Mouse (Mus musculus): ENCODE measurements around the gene Nuak2. TPM values are rescaled to one million over a fixed set of nuclear protein-coding genes. Genes with fewer than 3 reads are reported as not detected.

Gene Nuak2
- polyA plus RNA-seq, 1 experiment from 2014 or later = 87.1 TPM

DNA sequence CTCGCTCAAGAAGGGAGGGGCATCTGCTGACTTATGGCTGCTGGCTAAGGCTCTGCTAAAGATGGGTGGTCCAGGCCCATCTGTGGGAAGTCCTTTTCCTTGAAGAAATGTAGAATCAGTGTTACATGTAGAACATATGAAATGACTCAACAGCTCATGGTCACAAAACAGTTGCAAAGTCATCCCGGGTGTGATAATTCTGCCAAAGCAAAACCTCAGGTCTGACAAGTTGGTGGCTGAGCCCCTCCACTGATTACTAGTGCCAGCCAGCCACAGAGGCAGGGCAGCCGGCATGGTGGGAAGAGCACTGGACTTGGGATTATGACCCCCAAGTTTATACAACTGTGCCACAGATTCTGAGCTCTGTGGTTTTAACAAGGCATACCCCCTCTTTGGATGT lies 61.9 kb downstream of the Nuak2 start:
- no peak overlapping the region for H3K27ac ChIP-seq (replicated peaks)
- no peaks in the 10 kb centered on the region for H3K27me3 ChIP-seq (ENCODE audit: low read depth, poor library complexity, severe bottlenecking)
- peaks cover 56% of the 10 kb centered on the region for H3K4me1 ChIP-seq

DNA sequence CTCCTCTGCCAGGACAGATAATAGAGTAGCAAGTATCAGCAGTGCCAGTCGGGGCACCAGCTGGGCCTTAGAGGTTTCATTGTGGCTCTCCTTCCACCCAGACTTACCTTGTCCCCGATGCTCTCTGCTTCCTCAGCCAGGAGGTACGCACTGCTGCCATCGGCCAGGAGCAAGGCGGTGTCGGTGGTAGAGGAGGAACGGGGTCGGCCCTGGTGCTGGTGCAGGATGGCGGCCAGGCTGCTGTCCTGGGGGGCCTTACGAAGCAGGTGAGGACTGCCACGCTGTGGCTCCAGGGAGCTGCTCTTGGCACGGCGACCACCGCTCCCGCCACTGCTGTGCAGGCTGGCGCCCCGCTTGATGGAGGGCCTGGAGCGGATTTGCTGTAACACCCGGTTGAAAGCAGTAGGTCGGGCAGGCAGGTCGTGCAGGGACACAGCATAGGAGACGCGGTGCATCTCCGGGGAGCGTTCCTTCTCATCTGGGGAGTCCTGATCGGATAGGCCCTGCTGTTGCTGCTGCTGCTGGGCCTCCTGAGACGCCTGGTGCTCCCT lies 64.7 kb downstream of the Nuak2 start:
- no peaks in the 10 kb centered on the region for H3K27me3 ChIP-seq (ENCODE audit: low read depth, poor library complexity, severe bottlenecking)

More for the DNA sequence above, 61.9 kb downstream of the Nuak2 start:
- Histone ChIP-seq H3K36me3 (peaks cover 92% of the 10 kb centered on the region), H3K4me3 (no peak overlapping the region), H3K9me3 (replicated peaks) (no peaks in the 10 kb centered on the region)
- 86% methylated on average over 3 of the region's 3 CpGs for WGBS
- DNase-seq (ENCODE audit: low spot score) = no peak

DNA sequence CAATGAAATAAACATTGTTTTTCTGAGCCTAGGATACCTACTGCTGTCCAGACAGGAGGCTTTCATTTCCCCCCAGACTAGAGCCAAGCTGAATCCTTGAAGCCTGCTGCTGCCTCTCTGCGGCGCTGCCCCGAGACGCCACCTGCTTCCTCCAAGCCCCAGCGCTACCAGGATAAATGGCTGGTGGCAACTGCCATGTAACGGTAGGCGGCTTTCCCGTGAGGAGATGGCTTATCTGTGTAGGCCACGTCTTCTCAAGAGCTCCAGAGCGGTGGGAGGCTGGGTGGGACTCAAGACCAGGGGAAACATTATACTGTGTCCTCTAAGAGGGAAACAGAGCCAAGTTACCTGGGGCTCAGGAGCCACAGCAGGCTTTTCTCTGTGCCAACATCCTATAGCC lies 66.0 kb downstream of the Nuak2 start:
- Histone ChIP-seq H3K36me3 (peaks cover 60% of the 10 kb centered on the region), H3K4me1 (peaks cover 46% of the 10 kb centered on the region), H3K27me3 (ENCODE audit: low read depth, poor library complexity, severe bottlenecking) (no peaks in the 10 kb centered on the region), H3K4me3 (no peak overlapping the region), H3K27ac (replicated peaks) (no peak overlapping the region; the same call in 1 of the 2 replicates), H3K9me3 (replicated peaks) (no peaks in the 10 kb centered on the region)
- no peak for DNase-seq (ENCODE audit: low spot score)
- 86% methylated on average over 10 of the region's 10 CpGs for WGBS

More for the DNA sequence above, 64.7 kb downstream of the Nuak2 start:
- Histone ChIP-seq H3K27ac (replicated peaks) (peak overlapping the region; percentile 4; the same call in 1 of the 2 replicates), H3K4me1 (peaks cover 45% of the 10 kb centered on the region), H3K9me3 (replicated peaks) (no peaks in the 10 kb centered on the region), H3K4me3 (no peak overlapping the region), H3K36me3 (peaks cover 72% of the 10 kb centered on the region)
- DNase-seq (ENCODE audit: low spot score) = no peak
- 85% methylated on average over 27 of the region's 27 CpGs for WGBS

Other genes starting within 250 kb of the Nuak2 start
- 8.1 and 12.1 TPM in 2 replicates for gene Mfsd4a, start 248.1 kb upstream of the Nuak2 start, polyA plus RNA-seq (2016; fragmentation: Nextera tagmentation; extraction: Ambion mirVana)
- 0.68 and 0.72 TPM in 2 replicates for gene Cdk18, start 176.4 kb upstream of the Nuak2 start, polyA plus RNA-seq (2016; fragmentation: Nextera tagmentation; extraction: Ambion mirVana)
- gene Lemd1, start 124.7 kb upstream of the Nuak2 start, polyA plus RNA-seq (2016; fragmentation: Nextera tagmentation; extraction: Ambion mirVana) = 6.2 and 8.4 TPM in 2 replicates
- 2.3 and 4.0 TPM in 2 replicates for gene AC124108.1, start 124.7 kb upstream of the Nuak2 start, polyA plus RNA-seq (2016; fragmentation: Nextera tagmentation; extraction: Ambion mirVana)
- gene Gm10188, start 86.4 kb upstream of the Nuak2 start, polyA plus RNA-seq (2016; fragmentation: Nextera tagmentation; extraction: Ambion mirVana) = 0.23 and 0.46 TPM in 2 replicates
- 1.4 and 2.8 TPM in 2 replicates for gene Klhdc8a, start 17.5 kb upstream of the Nuak2 start, polyA plus RNA-seq (2016; fragmentation: Nextera tagmentation; extraction: Ambion mirVana)
- gene Tmcc2, start 75.2 kb downstream of the Nuak2 start, polyA plus RNA-seq (2016; fragmentation: Nextera tagmentation; extraction: Ambion mirVana) = 9.6 and 13.3 TPM in 2 replicates
- 11.8 and 13.9 TPM in 2 replicates for gene Dstyk, start 101.4 kb downstream of the Nuak2 start, polyA plus RNA-seq (2016; fragmentation: Nextera tagmentation; extraction: Ambion mirVana)
- 57.3 and 59.6 TPM in 2 replicates for gene Rbbp5, start 161.2 kb downstream of the Nuak2 start, polyA plus RNA-seq (2016; fragmentation: Nextera tagmentation; extraction: Ambion mirVana)
- gene Tmem81, start 190.1 kb downstream of the Nuak2 start, polyA plus RNA-seq (2016; fragmentation: Nextera tagmentation; extraction: Ambion mirVana) = 1.2 and 1.6 TPM in 2 replicates
- gene Cntn2, start 227.1 kb downstream of the Nuak2 start, polyA plus RNA-seq (2016; fragmentation: Nextera tagmentation; extraction: Ambion mirVana) = 14.2 and 34.9 TPM in 2 replicates

Data from midbrain, embryonic 10.5 days (tissue).